In genomic region chr12:112950040-112950760, GRCm38 (mm10) we compare ENCODE assay signal across 8 mouse cellular contexts. TPM values are rescaled to one million over a fixed set of nuclear protein-coding genes. Genes with fewer than 3 reads are reported as not detected.
DNase-seq lines count a peak whose midpoint lies in the region; ATAC-seq and TF ChIP-seq lines count a peak whose summit lies in the region.

No protein-coding gene starts in this region.

- intact Hi-C loops in heart, postnatal 14 days (cut with DNase I) = no loop called here

- under 1% methylated on average over 58 of the region's 58 CpGs for WGBS in forebrain, embryonic 14.5 days
- under 1% methylated on average over 58 of the region's 58 CpGs for whole genome bisulfite sequencing in neural tube, embryonic 15.5 days

- peaks cover 3 to 16% of the 10 kb centered on the region in 2 experiments; a peak in 3 of 4 replicates for H3K4me1 ChIP-seq in ES-E14 (ENCODE audit: control insufficient read depth in 2 of 2, insufficient read depth in 2 of 2, low read length in 2 of 2, poor library complexity in 1 of 2)
- H3K4me1 ChIP-seq in forebrain, embryonic 14.5 days (ENCODE audit: control insufficient read depth, insufficient read depth, low read length) = peaks cover 12% of the 10 kb centered on the region
- H3K4me1 ChIP-seq in neural tube, embryonic 15.5 days = peaks cover 28% of the 10 kb centered on the region

- H3K27ac ChIP-seq in ES-E14 (ENCODE audit: insufficient read depth, low read depth, low read length, poor library complexity, severe bottlenecking) = no peak overlapping the region
- H3K27ac ChIP-seq in forebrain, embryonic 14.5 days (ENCODE audit: low read depth, low read length) = peak overlapping the region; percentile 85
- H3K27ac ChIP-seq in neural tube, embryonic 15.5 days (replicated peaks) = peak overlapping the region; percentile 92

- H3K9ac ChIP-seq in ES-E14 (ENCODE audit: insufficient read depth, low read depth, low read length, poor library complexity, severe bottlenecking) = peak overlapping the region; percentile 76
- H3K9ac ChIP-seq in forebrain, embryonic 14.5 days (ENCODE audit: low read length) = peak overlapping the region; percentile 93
- H3K9ac ChIP-seq in neural tube, embryonic 15.5 days (replicated peaks) = peak overlapping the region; percentile 77

- ATAC-seq in forebrain, embryonic 14.5 days = peak; percentile 94
- ATAC-seq in neural tube, embryonic 15.5 days (ENCODE audit: low FRiP score) = peak; percentile 92

- no peaks in the 10 kb centered on the region for H3K27me3 ChIP-seq in forebrain, embryonic 14.5 days (replicated peaks; ENCODE audit: control insufficient read depth, insufficient read depth, low read length)
- no peaks in the 10 kb centered on the region; the same call in 1 of the 2 replicates for H3K27me3 ChIP-seq in neural tube, embryonic 15.5 days (replicated peaks)

- peak overlapping the region; percentile 85 to 93 for H3K4me3 ChIP-seq in ES-E14 (ENCODE audit: insufficient read depth in 1 of 2, low read depth in 1 of 2, low read length in 2 of 2, poor library complexity in 1 of 2, severe bottlenecking in 1 of 2)
- peak overlapping the region; percentile 57 for H3K4me3 ChIP-seq in forebrain, embryonic 14.5 days (ENCODE audit: low read depth, low read length)
- H3K4me3 ChIP-seq in neural tube, embryonic 15.5 days (replicated peaks) = peak overlapping the region; percentile 60

- no peak for DNase-seq in ES-E14 (ENCODE audit: low read depth, low spot score)
- peak; percentile 94 for DNase-seq in cerebellum, adult 11 months
- DNase-seq in forebrain, embryonic 14.5 days (ENCODE audit: low spot score) = peak; percentile 97
- peak; percentile 87 to 88 for DNase-seq in heart, postnatal 14 days
- peak; percentile 93 to 95 for DNase-seq in layer of hippocampus, adult 18-20 months (ENCODE audit: low spot score in 2 of 2)
- peak; percentile 91 to 94 for DNase-seq in lung, adult 18-20 months
- DNase-seq in testis, postnatal 14 days (ENCODE audit: low spot score) = peak; percentile 76

- H3K9me3 ChIP-seq in ES-E14 (ENCODE audit: control insufficient read depth, insufficient read depth, low read depth, low read length) = no peaks in the 10 kb centered on the region
- H3K9me3 ChIP-seq in forebrain, embryonic 14.5 days (replicated peaks; ENCODE audit: control insufficient read depth, low read length) = no peaks in the 10 kb centered on the region
- H3K9me3 ChIP-seq in neural tube, embryonic 15.5 days (replicated peaks) = no peaks in the 10 kb centered on the region

- in situ Hi-C loops in ES-E14 (cut with MboI; ENCODE audit: low sequenced_read_pairs in 2 of 2, unreplicated experiment in 2 of 2) = no loop called here

- no peaks in the 10 kb centered on the region for H3K36me3 ChIP-seq in ES-E14 (ENCODE audit: control insufficient read depth, insufficient read depth, low read length, poor library complexity, severe bottlenecking)
- H3K36me3 ChIP-seq in forebrain, embryonic 14.5 days (ENCODE audit: control insufficient read depth, insufficient read depth, low read length) = no peaks in the 10 kb centered on the region
- H3K36me3 ChIP-seq in neural tube, embryonic 15.5 days = no peaks in the 10 kb centered on the region

- peak overlapping the region; percentile 84 for H3K4me2 ChIP-seq in forebrain, embryonic 14.5 days (ENCODE audit: low read length)
- peak overlapping the region; percentile 90 for H3K4me2 ChIP-seq in neural tube, embryonic 15.5 days

TF ChIP-seq in ES-E14, 5 proteins besides CTCF, POLR2A, EP300 and RAD21:
- TF ChIP-seq MAFK (IDR thresholded peaks at IDR 0.05; ENCODE audit: insufficient read depth, low read depth, low read length) (no peak), ZC3H11A (IDR thresholded peaks at IDR 0.05; ENCODE audit: borderline replicate concordance, low read depth, low read length) (no peak), CHD2 (IDR thresholded peaks at IDR 0.05; ENCODE audit: low read depth, low read length) (no peak), ZNF384 (IDR thresholded peaks at IDR 0.05; ENCODE audit: low read depth, low read length) (peak; percentile 63)

RNA-seq across cellular contexts. Expression of gene Nudt14, which starts 8.3 kb away (rescaled TPM):
- 21.9 and 28.1 TPM in 2 replicates for total RNA-seq in ES-E14 (2012; rRNA removed)
- 62.8 and 75.9 TPM in 2 replicates for polyA plus RNA-seq in forebrain, embryonic 14.5 days (2014; fragmentation: Nextera tagmentation; extraction: Ambion mirVana)
- 1 to 10 TPM; 8.3 to 8.6 TPM for total RNA-seq in heart, postnatal 14 days (2021)
- 10 to 100 TPM; 12.8 to 14.6 TPM for total RNA-seq in layer of hippocampus, adult 18-20 months (2021)
- polyA plus RNA-seq in neural tube, embryonic 15.5 days (2015; fragmentation: Nextera tagmentation; extraction: Ambion mirVana) = 62.4 and 66.8 TPM in 2 replicates

RNA-seq across cellular contexts. Expression of gene Jag2, which starts 20.6 kb away (rescaled TPM):
- total RNA-seq in ES-E14 (2012; rRNA removed) = 54.1 and 129 TPM in 2 replicates
- 5.3 and 7.5 TPM in 2 replicates for polyA plus RNA-seq in forebrain, embryonic 14.5 days (2014; fragmentation: Nextera tagmentation; extraction: Ambion mirVana)
- 10 to 100 TPM; 32.1 to 32.4 TPM for total RNA-seq in heart, postnatal 14 days (2021)
- 10 to 100 TPM; 42.6 to 44.2 TPM for total RNA-seq in layer of hippocampus, adult 18-20 months (2021)
- 13.6 and 14.8 TPM in 2 replicates for polyA plus RNA-seq in neural tube, embryonic 15.5 days (2015; fragmentation: Nextera tagmentation; extraction: Ambion mirVana)

RNA-seq across cellular contexts. Expression of gene Btbd6, which starts 26.1 kb away (rescaled TPM):
- total RNA-seq in ES-E14 (2012; rRNA removed) = 13.4 and 15.2 TPM in 2 replicates
- polyA plus RNA-seq in forebrain, embryonic 14.5 days (2014; fragmentation: Nextera tagmentation; extraction: Ambion mirVana) = 35.0 and 37.5 TPM in 2 replicates
- 10 to 100 TPM; 16.8 TPM for total RNA-seq in heart, postnatal 14 days (2021)
- 10 to 100 TPM; 56.3 to 62.2 TPM for total RNA-seq in layer of hippocampus, adult 18-20 months (2021)
- 46.3 and 50.0 TPM in 2 replicates for polyA plus RNA-seq in neural tube, embryonic 15.5 days (2015; fragmentation: Nextera tagmentation; extraction: Ambion mirVana)

RNA-seq across cellular contexts. Expression of gene Brf1, which starts 50.3 kb away (rescaled TPM):
- total RNA-seq in ES-E14 (2012; rRNA removed) = 56.4 and 63.4 TPM in 2 replicates
- 43.0 and 51.0 TPM in 2 replicates for polyA plus RNA-seq in forebrain, embryonic 14.5 days (2014; fragmentation: Nextera tagmentation; extraction: Ambion mirVana)
- 10 to 100 TPM; 28.3 to 28.8 TPM for total RNA-seq in heart, postnatal 14 days (2021)
- total RNA-seq in layer of hippocampus, adult 18-20 months (2021) = 10 to 100 TPM; 48.3 to 55.2 TPM
- 44.1 and 49.3 TPM in 2 replicates for polyA plus RNA-seq in neural tube, embryonic 15.5 days (2015; fragmentation: Nextera tagmentation; extraction: Ambion mirVana)
